Mouse (Mus musculus): ENCODE results near the gene Apof.

- TF ChIP-seq POLR2A (IDR thresholded peaks at IDR 0.05; ENCODE audit: low read depth, low read length) (no peak), CTCF (IDR thresholded peaks at IDR 0.05; ENCODE audit: borderline replicate concordance, insufficient read depth, low read length) (no peak)
Measured at GRCm38 (mm10) chr10:128278158-128278557, 9.7 kb downstream of the Apof start.

Measured in embryonic fibroblast, embryonic 13.5 days (primary cell).